Mouse (Mus musculus): ENCODE data around the gene Thnsl1.

GRCm38 (mm10) chr2:21195233-21195632 is 10.3 kb upstream of the Thnsl1 start:
- TF ChIP-seq CTCF (IDR thresholded peaks at IDR 0.05; ENCODE audit: low read depth) (no peak), EP300 (optimal IDR thresholded peaks at IDR 0.05) (no peak)

All from stomach, postnatal 0 days (tissue).